9 mouse cellular contexts compared by ENCODE assay signal in genomic region chr4:144894487-144895210, GRCm38 (mm10). TPM values are rescaled to one million over a fixed set of nuclear protein-coding genes. Genes with fewer than 3 reads are reported as not detected.
DNase-seq lines count a peak whose midpoint lies in the region; ATAC-seq and TF ChIP-seq lines count a peak whose summit lies in the region.
"Had no signal": no experiment of that assay in that cellular context is flagged by ENCODE, and none has a peak within 500 bp of the region (broad histone marks: within the 10 kb centered on the region; RNA-seq: fewer than 3 reads in every experiment).

No protein-coding gene starts in this region.

- intact Hi-C loops in heart, postnatal 25 days (cut with DNase I) = loop anchor here (2.0 to 5.0 kb wide), 3 partner anchors 34 to 403 kb away; no protein-coding TSS in a partner anchor

- H3K9me3 ChIP-seq in heart, embryonic 11.5 days (replicated peaks; ENCODE audit: control insufficient read depth, low read length) = no peaks in the 10 kb centered on the region
- H3K9me3 ChIP-seq in kidney, embryonic 15.5 days (replicated peaks) = no peaks in the 10 kb centered on the region

- 4% methylated on average over 11 of the region's 11 CpGs for WGBS in heart, embryonic 11.5 days (ENCODE audit: insufficient replicate concordance)
- WGBS in kidney, embryonic 15.5 days = 2% methylated on average over 11 of the region's 11 CpGs

- ATAC-seq in heart, embryonic 11.5 days (replicated peaks; ENCODE audit: insufficient number of reproducible peaks, low FRiP score, low TSS enrichment) = no peak
- ATAC-seq in kidney, embryonic 15.5 days (replicated peaks; ENCODE audit: low FRiP score) = peak; percentile 9; the same call in 1 of the 2 replicates

- H3K36me3 ChIP-seq in heart, embryonic 11.5 days (ENCODE audit: control insufficient read depth, insufficient read depth, low read length) = no peaks in the 10 kb centered on the region
- peaks cover 14% of the 10 kb centered on the region for H3K36me3 ChIP-seq in kidney, embryonic 15.5 days
- H3K36me3 ChIP-seq: G1E had no signal

- no peak for TF ChIP-seq CTCF in brain, embryonic 14.5 days (IDR thresholded peaks at IDR 0.05; ENCODE audit: borderline replicate concordance, extremely low read depth, insufficient read depth, insufficient read length)

- H3K9ac ChIP-seq in heart, embryonic 11.5 days (ENCODE audit: low read depth, low read length) = peak overlapping the region; percentile 46
- H3K9ac ChIP-seq in kidney, embryonic 15.5 days = peak overlapping the region; percentile 89

- DNase-seq in heart, adult 18-20 months = peak; percentile 62 to 78
- DNase-seq in heart, postnatal 25 days (ENCODE audit: low spot score) = no peak
- DNase-seq in brain, embryonic 14.5 days (ENCODE audit: low read depth) = peak; percentile 37
- peak; percentile 54 for DNase-seq in lung, postnatal 14 days
- peak; percentile 50 for DNase-seq in thymus, postnatal 14 days
- DNase-seq in ovary, postnatal 36 days (ENCODE audit: low spot score) = no peak

- H3K4me1 ChIP-seq in heart, embryonic 11.5 days (ENCODE audit: control insufficient read depth, insufficient read depth, low read length) = peaks cover 21% of the 10 kb centered on the region
- H3K4me1 ChIP-seq in kidney, embryonic 15.5 days = peaks cover 60% of the 10 kb centered on the region

- H3K4me2 ChIP-seq in heart, embryonic 11.5 days = peak overlapping the region; percentile 73
- H3K4me2 ChIP-seq in kidney, embryonic 15.5 days = peak overlapping the region; percentile 86

- H3K27me3 ChIP-seq in heart, embryonic 11.5 days (ENCODE audit: control insufficient read depth, insufficient read depth, low read length) = peaks cover 19% of the 10 kb centered on the region; the same call in 1 of the 2 replicates
- H3K27me3 ChIP-seq in kidney, embryonic 15.5 days = no peaks in the 10 kb centered on the region

- H3K4me3 ChIP-seq in heart, embryonic 11.5 days (ENCODE audit: low read depth, low read length) = peak overlapping the region; percentile 42
- H3K4me3 ChIP-seq in kidney, embryonic 15.5 days (replicated peaks) = peak overlapping the region; percentile 81

- no peak overlapping the region for H3K27ac ChIP-seq in heart, embryonic 11.5 days (ENCODE audit: low read depth, low read length)
- peak overlapping the region; percentile 93 for H3K27ac ChIP-seq in kidney, embryonic 15.5 days

- no peak for TF ChIP-seq POLR2A in brain, embryonic 14.5 days (IDR thresholded peaks at IDR 0.05; ENCODE audit: borderline replicate concordance, extremely low read depth, insufficient read depth, insufficient read length, poor library complexity, severe bottlenecking)

RNA-seq across cellular contexts. Expression of gene Dhrs3, which starts 2.0 kb away (rescaled TPM):
- total RNA-seq in heart, adult 18-20 months (2021) = 100 to 1,000 TPM; 114 to 133 TPM
- total RNA-seq in heart, postnatal 25 days (2021) = 100 to 1,000 TPM; 112 to 126 TPM
- 12.2 and 20.0 TPM in 2 replicates for polyA plus RNA-seq in brain, embryonic 14.5 days (2012; rRNA removed)
- 17.4 and 20.5 TPM in 2 replicates for polyA plus RNA-seq in heart, embryonic 11.5 days (2014; fragmentation: Nextera tagmentation; extraction: Ambion mirVana)
- 207 TPM in 2 replicates for polyA plus RNA-seq in kidney, embryonic 15.5 days (2015; fragmentation: Nextera tagmentation; extraction: Ambion mirVana)

Comparison
In these comparisons a context has a peak if more than half of its experiments do, and no peak if none do; other contexts are left out.
1. DNase-seq: peak in heart, adult 18-20 months (2 of 2), brain, embryonic 14.5 days (single experiment), lung, postnatal 14 days (single experiment) and thymus, postnatal 14 days (single experiment); none in heart, postnatal 25 days (single experiment) and ovary, postnatal 36 days (single experiment).